15 mouse cellular contexts compared by ENCODE assay signal in the genomic region with DNA sequence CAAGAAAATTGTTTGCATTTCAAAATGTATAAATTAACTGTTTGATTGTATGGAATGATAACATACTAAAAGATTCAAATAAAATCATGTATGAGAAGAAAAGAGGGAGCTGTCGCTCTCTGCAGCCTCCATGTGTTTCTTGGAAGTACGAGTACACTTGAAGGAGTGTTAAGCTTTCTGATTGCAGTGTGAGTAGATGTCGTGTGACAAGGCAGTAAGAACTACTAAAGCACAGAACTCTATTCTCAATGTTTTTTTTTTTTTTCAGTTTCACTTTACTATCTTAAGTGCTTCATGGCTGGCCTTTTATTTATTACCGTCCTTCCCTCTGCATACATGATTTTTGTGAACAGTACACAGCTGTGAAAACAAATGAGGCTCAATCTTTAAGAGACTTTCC.
"Had no signal": no experiment of that assay in that cellular context is flagged by ENCODE, and none has a peak within 500 bp of the region (broad histone marks: within the 10 kb centered on the region; RNA-seq: fewer than 3 reads in every experiment).

No protein-coding gene starts in this region.

- DNase-seq: liver, embryonic 13.5 days; right cerebral cortex, postnatal 14 days; thymus, adult 18-20 months; thymus, postnatal 14 days; thymus, postnatal 36 days had no signal

- H3K27me3 ChIP-seq: limb, embryonic 13.5 days; limb, embryonic 15.5 days; liver, embryonic 13.5 days; liver, embryonic 15.5 days; megakaryocyte, embryonic 14.5 days; midbrain, embryonic 13.5 days; midbrain, embryonic 15.5 days; neural tube, embryonic 12.5 days; stomach, embryonic 15.5 days had no signal

- H3K27ac ChIP-seq: limb, embryonic 13.5 days; limb, embryonic 15.5 days; liver, embryonic 13.5 days; liver, embryonic 15.5 days; macrophage; midbrain, embryonic 13.5 days; midbrain, embryonic 15.5 days; neural tube, embryonic 12.5 days; stomach, embryonic 15.5 days had no signal

- H3K9ac ChIP-seq: limb, embryonic 13.5 days; limb, embryonic 15.5 days; liver, embryonic 13.5 days; liver, embryonic 15.5 days; midbrain, embryonic 13.5 days; midbrain, embryonic 15.5 days; neural tube, embryonic 12.5 days; stomach, embryonic 15.5 days had no signal

- ATAC-seq: midbrain, embryonic 13.5 days; midbrain, embryonic 15.5 days had no signal

- H3K4me3 ChIP-seq: limb, embryonic 13.5 days; limb, embryonic 15.5 days; liver, embryonic 13.5 days; liver, embryonic 15.5 days; megakaryocyte, embryonic 14.5 days; midbrain, embryonic 13.5 days; midbrain, embryonic 15.5 days; neural tube, embryonic 12.5 days; stomach, embryonic 15.5 days had no signal

- H3K4me2 ChIP-seq: limb, embryonic 13.5 days; limb, embryonic 15.5 days; liver, embryonic 13.5 days; liver, embryonic 15.5 days; midbrain, embryonic 11.5 days; midbrain, embryonic 13.5 days; midbrain, embryonic 15.5 days; neural tube, embryonic 12.5 days; stomach, embryonic 15.5 days had no signal

- H3K4me1 ChIP-seq: limb, embryonic 13.5 days; limb, embryonic 15.5 days; midbrain, embryonic 13.5 days; midbrain, embryonic 15.5 days; neural tube, embryonic 12.5 days; stomach, embryonic 15.5 days had no signal

- H3K36me3 ChIP-seq: liver, embryonic 13.5 days; midbrain, embryonic 15.5 days had no signal

- H3K9me3 ChIP-seq: limb, embryonic 13.5 days; limb, embryonic 15.5 days; liver, embryonic 13.5 days; liver, embryonic 15.5 days; megakaryocyte, embryonic 14.5 days; midbrain, embryonic 13.5 days; midbrain, embryonic 15.5 days; neural tube, embryonic 12.5 days; stomach, embryonic 15.5 days had no signal
